Mouse (Mus musculus) layer of hippocampus, adult 11-12 months (tissue): ENCODE measurements at regions not wholly inside any gene's neighbourhood (a gene's known extent, or its start where the extent isn't known, plus 50 kb on each side); places are given as distances from the start of the nearest gene placed in this dataset.
"Not testable (repeated sequence)": the region's sequence is repeated elsewhere in the genome, so short reads cannot be mapped to it uniquely, and the experiment has no call there.

Source experiments
- DNase-seq: peaks from one replicate; pipeline ENCODE4 v3.0.0; 2022; ENCODE audit warnings: low spot score

DNA sequence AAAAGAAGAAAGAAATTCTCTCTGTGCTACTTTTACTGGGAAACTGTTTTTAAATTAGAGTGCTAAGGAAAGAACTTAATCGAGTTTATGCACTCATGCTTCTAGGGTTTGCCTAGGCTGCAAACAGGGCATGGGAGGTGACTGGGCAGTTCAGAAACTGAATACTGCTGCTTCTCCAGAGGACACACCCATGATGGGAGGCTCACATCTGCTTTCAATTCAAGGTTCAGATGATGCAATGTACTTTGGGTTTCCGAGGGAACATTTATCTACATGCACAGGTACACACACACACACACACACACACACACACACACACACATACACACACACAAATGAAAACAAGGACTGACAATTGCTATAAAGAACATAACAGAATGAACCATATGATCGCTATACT, 417.4 kb downstream of the Htr7 start:
- DNase-seq: no peak

- no peak for DNase-seq
These were observed 435.5 kb downstream of the Htr7 start for GRCm38 (mm10) chr19:35621771-35622170.

GRCm38 (mm10) chr19:35595384-35595783, 461.9 kb downstream of the Htr7 start:
- DNase-seq: no peak

GRCm38 (mm10) chr19:35575979-35576378, 481.3 kb downstream of the Htr7 start:
- peak; percentile 3 for DNase-seq

- DNase-seq: no peak
These were observed 507.9 kb downstream of the Htr7 start for GRCm38 (mm10) chr19:35549381-35549780.

GRCm38 (mm10) chr19:35536816-35537215, 520.5 kb downstream of the Htr7 start:
- DNase-seq: no peak

- peak; percentile 3 for DNase-seq
These were observed 528.0 kb downstream of the Htr7 start for GRCm38 (mm10) chr19:35529276-35529675.

- DNase-seq: no peak
These were observed 563.6 kb downstream of the Htr7 start for GRCm38 (mm10) chr19:35493721-35494120.

DNA sequence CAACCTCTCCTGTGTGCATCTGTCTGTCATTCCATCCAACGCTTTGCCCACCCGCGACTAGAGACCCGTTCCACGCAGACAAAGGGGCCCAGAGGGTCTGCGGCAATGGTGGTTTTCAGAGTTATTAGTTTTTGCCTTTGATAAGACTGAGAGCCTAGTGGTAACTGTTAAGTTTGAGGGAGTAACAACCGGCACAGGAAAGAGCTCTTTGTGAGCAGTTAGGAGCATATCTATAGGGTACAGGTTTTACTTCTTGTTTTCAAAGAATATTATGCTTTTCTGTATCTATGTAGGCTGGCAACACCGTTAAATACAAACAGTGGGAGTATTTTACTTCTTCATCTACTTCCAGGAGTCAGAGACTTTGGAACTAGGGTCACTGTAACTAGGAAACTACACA, 566.0 kb downstream of the Htr7 start:
- no peak for DNase-seq

GRCm38 (mm10) chr19:35485616-35486015, 563.5 kb downstream of the Kif20b start:
- DNase-seq: not testable (repeated sequence)

DNA sequence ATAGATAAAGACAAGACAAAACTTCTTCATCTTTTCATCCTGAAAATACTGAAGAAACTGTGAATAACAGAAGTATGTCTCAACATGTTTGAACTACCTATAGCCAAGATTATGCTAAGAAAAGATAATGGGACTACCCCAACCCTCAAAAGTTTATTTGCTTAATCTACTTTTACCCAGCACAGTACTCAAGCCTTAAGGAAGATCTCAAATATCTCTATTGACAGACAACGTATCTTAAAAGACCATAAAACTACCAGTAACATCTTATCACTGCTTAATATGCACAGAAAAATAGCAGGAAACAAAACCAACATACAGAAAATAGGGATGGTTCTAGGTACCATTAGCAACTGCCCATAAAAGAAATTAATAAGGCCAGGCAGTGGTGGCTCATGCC, 560.3 kb downstream of the Kif20b start:
- DNase-seq: no peak

GRCm38 (mm10) chr19:35453942-35454341, 531.8 kb downstream of the Kif20b start:
- no peak for DNase-seq

DNA sequence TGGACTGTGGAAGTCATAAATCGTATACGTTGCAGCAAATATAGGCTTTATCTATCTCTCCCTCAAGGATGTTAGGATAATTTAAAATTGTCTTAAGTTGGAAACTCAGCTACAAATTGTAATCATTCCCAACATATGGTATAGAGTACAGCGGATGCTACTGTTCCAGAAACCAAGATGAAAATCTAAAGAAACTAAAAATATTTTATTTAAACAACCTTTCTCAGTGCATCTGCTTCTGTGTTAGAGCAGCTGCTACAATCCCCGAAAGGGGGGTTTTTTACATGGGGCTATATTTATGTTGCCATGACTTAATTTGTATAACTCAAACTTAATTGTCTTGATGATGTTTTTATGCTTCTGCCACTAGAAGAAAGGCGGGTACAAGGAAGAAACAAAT, 520.3 kb downstream of the Kif20b start:
- DNase-seq: no peak

DNA sequence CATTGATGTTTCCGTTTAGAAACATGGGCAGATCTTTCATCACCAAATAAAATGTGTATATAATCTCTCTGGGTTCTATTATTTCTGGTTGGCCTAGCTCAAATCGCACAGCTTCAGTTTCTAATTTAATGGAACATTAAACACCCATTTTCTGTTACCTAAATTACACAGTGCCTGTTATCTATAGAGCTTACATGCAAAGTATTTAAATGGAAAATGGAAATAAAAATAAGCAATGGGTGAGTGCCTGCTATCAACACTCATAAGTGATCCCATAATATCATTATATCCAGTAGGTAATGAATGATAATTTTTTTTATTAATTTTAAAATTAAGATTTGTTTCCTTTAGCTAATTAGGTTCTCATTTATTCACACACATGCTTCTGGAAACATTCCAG, 515.9 kb downstream of the Kif20b start:
- no peak for DNase-seq
